Mouse (Mus musculus): ENCODE measurements at regions not wholly inside any gene's neighbourhood (a gene's known extent, or its start where the extent isn't known, plus 50 kb on each side); places are given as distances from the start of the nearest gene placed in this dataset.

GRCm38 (mm10) chr7:79201246-79201645 lies 52.4 kb upstream of the Mfge8 start:
- no peak for DNase-seq

GRCm38 (mm10) chr7:79202336-79202735 lies 53.5 kb upstream of the Mfge8 start:
- DNase-seq, result no peak

- no peak for DNase-seq
Measured at GRCm38 (mm10) chr7:79203481-79203880, 54.6 kb upstream of the Mfge8 start.

GRCm38 (mm10) chr7:79207140-79207539 lies 58.3 kb upstream of the Mfge8 start:
- DNase-seq, result no peak

GRCm38 (mm10) chr7:79210376-79211215 lies 61.7 kb upstream of the Mfge8 start:
- DNase-seq, result no peak

GRCm38 (mm10) chr7:79211287-79211976 lies 61.6 kb upstream of the Abhd2 start:
- DNase-seq, result peak; percentile 34

- no peak for DNase-seq
Measured at GRCm38 (mm10) chr7:79212231-79212630, 60.8 kb upstream of the Abhd2 start.

GRCm38 (mm10) chr7:79215001-79215400 lies 58.0 kb upstream of the Abhd2 start:
- DNase-seq, result no peak

GRCm38 (mm10) chr7:79217232-79217631 lies 55.8 kb upstream of the Abhd2 start:
- DNase-seq, result no peak

- DNase-seq, result no peak
Measured at GRCm38 (mm10) chr7:79222626-79223335, 50.2 kb upstream of the Abhd2 start.
